Mouse (Mus musculus): ENCODE measurements around the gene Fkbp9. TPM values are rescaled to one million over a fixed set of nuclear protein-coding genes. Genes with fewer than 3 reads are reported as not detected.

Fkbp9 gene
- polyA plus RNA-seq (2015; fragmentation: Nextera tagmentation; extraction: Ambion mirVana): 38.0 and 39.4 TPM in 2 replicates

GRCm38 (mm10) chr6:56831697-56832406 lies at the start of gene Fkbp9:
Gene Fkbp9 (plus strand): TSS chr6:56832059.
- H3K4me1 ChIP-seq (replicated peaks; ENCODE audit: control insufficient read depth, insufficient read depth, low read length): no peaks in the 10 kb centered on the region
- H3K9me3 ChIP-seq (ENCODE audit: control insufficient read depth): no peaks in the 10 kb centered on the region
- WGBS: under 1% methylated on average over 57 of the region's 58 CpGs
- peak within 1 kb of the TSS; percentile 62 for H3K4me3 ChIP-seq (ENCODE audit: low read depth, low read length)
- H3K4me2 ChIP-seq (replicated peaks; ENCODE audit: low read depth): peak within 1 kb of the TSS; percentile 92
- no peaks in the 10 kb centered on the region for H3K27me3 ChIP-seq (replicated peaks; ENCODE audit: control insufficient read depth, insufficient read depth, low read length)
- H3K27ac ChIP-seq (ENCODE audit: low read depth, low read length): peak within 1 kb of the TSS; percentile 58
- peak within 1 kb of the TSS; percentile 54 for H3K9ac ChIP-seq (ENCODE audit: low read depth, low read length)
- peak; percentile 89 for ATAC-seq
- TF ChIP-seq CTCF (IDR thresholded peaks at IDR 0.05; ENCODE audit: low read depth): 0 out of 2 replicates have a peak, but pooled peaks have one; percentile 2
- no peaks in the 10 kb centered on the region for H3K36me3 ChIP-seq (ENCODE audit: control insufficient read depth, insufficient read depth)

GRCm38 (mm10) chr6:56783561-56784272 lies 48.1 kb upstream of the Fkbp9 start:
- no peak for TF ChIP-seq CTCF (IDR thresholded peaks at IDR 0.05; ENCODE audit: low read depth)
- peaks cover 17% of the 10 kb centered on the region for H3K4me1 ChIP-seq (replicated peaks; ENCODE audit: control insufficient read depth, insufficient read depth, low read length)
- no peaks in the 10 kb centered on the region for H3K27me3 ChIP-seq (replicated peaks; ENCODE audit: control insufficient read depth, insufficient read depth, low read length)
- 0 out of 2 replicates have a peak overlapping the region, but pooled peaks have one; percentile 13 for H3K4me2 ChIP-seq (replicated peaks; ENCODE audit: low read depth)
- peaks cover 24% of the 10 kb centered on the region for H3K36me3 ChIP-seq (ENCODE audit: control insufficient read depth, insufficient read depth)
- H3K27ac ChIP-seq (ENCODE audit: low read depth, low read length): peak overlapping the region; percentile 46; the same call in 1 of the 2 replicates
- H3K4me3 ChIP-seq (ENCODE audit: low read depth, low read length): no peak overlapping the region
- no peaks in the 10 kb centered on the region for H3K9me3 ChIP-seq (ENCODE audit: control insufficient read depth)
- ATAC-seq: peak; percentile 52
- no peak overlapping the region for H3K9ac ChIP-seq (ENCODE audit: low read depth, low read length)
- 41% methylated on average over 4 of the region's 4 CpGs for WGBS

GRCm38 (mm10) chr6:56785068-56785467 lies 46.8 kb upstream of the Fkbp9 start:
- Histone ChIP-seq H3K36me3 (ENCODE audit: control insufficient read depth, insufficient read depth) (peaks cover 11% of the 10 kb centered on the region), H3K4me2 (replicated peaks; ENCODE audit: low read depth) (no peak overlapping the region), H3K4me3 (ENCODE audit: low read depth, low read length) (no peak overlapping the region), H3K9ac (ENCODE audit: low read depth, low read length) (no peak overlapping the region), H3K4me1 (replicated peaks; ENCODE audit: control insufficient read depth, insufficient read depth, low read length) (peaks cover 17% of the 10 kb centered on the region), H3K27ac (ENCODE audit: low read depth, low read length) (no peak overlapping the region), H3K9me3 (ENCODE audit: control insufficient read depth) (no peaks in the 10 kb centered on the region), H3K27me3 (replicated peaks; ENCODE audit: control insufficient read depth, insufficient read depth, low read length) (no peaks in the 10 kb centered on the region)
- ATAC-seq: no peak
- WGBS: 65% methylated on average over 5 of the region's 5 CpGs
- no peak for TF ChIP-seq CTCF (IDR thresholded peaks at IDR 0.05; ENCODE audit: low read depth)

GRCm38 (mm10) chr6:56787668-56788067 lies 44.2 kb upstream of the Fkbp9 start:
- no peak overlapping the region for H3K9ac ChIP-seq (ENCODE audit: low read depth, low read length)
- H3K4me2 ChIP-seq (replicated peaks; ENCODE audit: low read depth): peak overlapping the region; percentile 3; the same call in 1 of the 2 replicates
- H3K27me3 ChIP-seq (replicated peaks; ENCODE audit: control insufficient read depth, insufficient read depth, low read length): no peaks in the 10 kb centered on the region
- WGBS: 38% methylated on average over 2 of the region's 2 CpGs
- ATAC-seq: peak; percentile 66
- H3K27ac ChIP-seq (ENCODE audit: low read depth, low read length): no peak overlapping the region; the same call in 1 of the 2 replicates
- 0 out of 2 replicates have a peak, but pooled peaks cover 2% of the 10 kb centered on the region for H3K36me3 ChIP-seq (ENCODE audit: control insufficient read depth, insufficient read depth)
- H3K4me1 ChIP-seq (replicated peaks; ENCODE audit: control insufficient read depth, insufficient read depth, low read length): peaks cover 17% of the 10 kb centered on the region
- no peaks in the 10 kb centered on the region for H3K9me3 ChIP-seq (ENCODE audit: control insufficient read depth)
- no peak overlapping the region for H3K4me3 ChIP-seq (ENCODE audit: low read depth, low read length)
- no peak for TF ChIP-seq CTCF (IDR thresholded peaks at IDR 0.05; ENCODE audit: low read depth)

- H3K4me3 ChIP-seq (ENCODE audit: low read depth, low read length): no peak overlapping the region
- WGBS: 45% methylated on average over 3 of the region's 3 CpGs
- H3K9me3 ChIP-seq (ENCODE audit: control insufficient read depth): no peaks in the 10 kb centered on the region
- TF ChIP-seq CTCF (IDR thresholded peaks at IDR 0.05; ENCODE audit: low read depth): no peak
- H3K27me3 ChIP-seq (replicated peaks; ENCODE audit: control insufficient read depth, insufficient read depth, low read length): no peaks in the 10 kb centered on the region
- no peak overlapping the region for H3K27ac ChIP-seq (ENCODE audit: low read depth, low read length)
- H3K4me2 ChIP-seq (replicated peaks; ENCODE audit: low read depth): no peak overlapping the region
- ATAC-seq: no peak
- H3K4me1 ChIP-seq (replicated peaks; ENCODE audit: control insufficient read depth, insufficient read depth, low read length): peaks cover 10% of the 10 kb centered on the region
- 0 out of 2 replicates have a peak, but pooled peaks cover 2% of the 10 kb centered on the region for H3K36me3 ChIP-seq (ENCODE audit: control insufficient read depth, insufficient read depth)
- H3K9ac ChIP-seq (ENCODE audit: low read depth, low read length): no peak overlapping the region
Measured at GRCm38 (mm10) chr6:56789336-56789735, 42.5 kb upstream of the Fkbp9 start.

GRCm38 (mm10) chr6:56794834-56795233 lies 37.0 kb upstream of the Fkbp9 start:
- no peak for TF ChIP-seq CTCF (IDR thresholded peaks at IDR 0.05; ENCODE audit: low read depth)

More at GRCm38 (mm10) chr6:56794834-56795233, 37.0 kb upstream of the Fkbp9 start:
- Histone ChIP-seq H3K4me3 (ENCODE audit: low read depth, low read length) (no peak overlapping the region), H3K36me3 (ENCODE audit: control insufficient read depth, insufficient read depth) (no peaks in the 10 kb centered on the region), H3K27ac (ENCODE audit: low read depth, low read length) (no peak overlapping the region), H3K4me2 (replicated peaks; ENCODE audit: low read depth) (peak overlapping the region; percentile 80), H3K9me3 (ENCODE audit: control insufficient read depth) (no peaks in the 10 kb centered on the region), H3K9ac (ENCODE audit: low read depth, low read length) (no peak overlapping the region), H3K4me1 (replicated peaks; ENCODE audit: control insufficient read depth, insufficient read depth, low read length) (peaks cover 10% of the 10 kb centered on the region), H3K27me3 (replicated peaks; ENCODE audit: control insufficient read depth, insufficient read depth, low read length) (no peaks in the 10 kb centered on the region)
- 83% methylated on average over 5 of the region's 5 CpGs for WGBS
- ATAC-seq: no peak

Measured in intestine, postnatal 0 days (tissue).